Mouse (Mus musculus) liver, postnatal 0 days (tissue): ENCODE results near the gene Cep128.

Experiments used
- CTCF ChIP-seq: sonication (generic); IDR thresholded peaks from 2 replicates; pipeline ENCODE4 v1.5.1; 2016; ENCODE audit warnings: antibody characterized with exemption, low read depth
- EP300 ChIP-seq: IDR thresholded peaks from 2 replicates; pipeline ENCODE4 v1.6.1; 2016; ENCODE audit warnings: antibody characterized with exemption, low read depth, mild to moderate bottlenecking

- TF ChIP-seq CTCF, result no peak
- TF ChIP-seq EP300, result no peak
These were observed 422.7 kb downstream of the Cep128 start for GRCm38 (mm10) chr12:90961386-90962017.
